Mouse (Mus musculus) cerebellum, postnatal 36 days (tissue): Measurements from ENCODE around the gene Snd1.

Experiments used
- DNase-seq, 2 experiments: peaks; one replicate each; pipeline ENCODE4 v3.0.0; 2021 to 2022; ENCODE audit warnings: mixed read lengths in 2 of 2

The Snd1 gene

GRCm38 (mm10) chr6:28599120-28599519 is 124.2 kb downstream of the Snd1 start:
- no peak for DNase-seq

DNA sequence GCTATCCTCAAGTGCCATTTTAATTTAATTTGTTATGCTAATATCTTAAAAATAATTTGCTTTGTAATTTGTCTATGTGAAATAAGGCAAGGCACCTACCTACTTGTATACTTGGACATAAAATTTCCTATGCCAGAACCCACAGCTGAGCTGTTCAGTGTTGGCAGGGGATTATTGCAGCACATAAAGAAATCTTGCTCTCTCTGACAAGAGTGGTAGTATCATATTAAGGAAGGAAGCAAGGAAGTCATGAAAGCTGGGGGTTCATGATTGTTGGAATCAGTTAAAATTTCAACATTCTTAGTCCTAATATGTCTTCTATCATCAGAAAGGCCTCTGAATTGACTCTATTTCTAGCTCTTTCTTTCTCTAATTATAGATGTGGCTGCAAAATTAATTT is 125.5 kb downstream of the Snd1 start:
- no peak for DNase-seq

DNA sequence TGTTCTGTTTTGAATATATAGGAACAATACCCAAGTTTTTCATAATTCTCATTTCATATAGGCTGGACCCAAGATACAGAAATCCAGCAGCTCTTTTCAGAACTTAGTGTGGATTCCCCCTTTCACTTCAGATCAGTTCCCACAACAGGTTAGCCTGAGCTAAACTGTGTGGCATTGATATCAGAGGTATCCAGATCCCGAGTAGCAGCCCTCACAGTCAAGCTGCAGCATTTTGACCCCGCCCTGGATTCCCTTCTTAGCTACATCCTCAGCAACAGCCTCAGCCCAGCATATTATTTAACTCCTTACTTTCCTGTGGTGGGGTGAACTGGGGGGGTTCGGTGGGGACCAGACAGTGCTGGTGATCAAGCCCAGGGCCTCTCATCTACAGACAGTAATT is 128.5 kb downstream of the Snd1 start:
- no peak for DNase-seq

GRCm38 (mm10) chr6:28603823-28604222 is 128.9 kb downstream of the Snd1 start:
- DNase-seq, result no peak

GRCm38 (mm10) chr6:28609291-28609690 is 134.4 kb downstream of the Snd1 start:
- DNase-seq, result no peak

DNA sequence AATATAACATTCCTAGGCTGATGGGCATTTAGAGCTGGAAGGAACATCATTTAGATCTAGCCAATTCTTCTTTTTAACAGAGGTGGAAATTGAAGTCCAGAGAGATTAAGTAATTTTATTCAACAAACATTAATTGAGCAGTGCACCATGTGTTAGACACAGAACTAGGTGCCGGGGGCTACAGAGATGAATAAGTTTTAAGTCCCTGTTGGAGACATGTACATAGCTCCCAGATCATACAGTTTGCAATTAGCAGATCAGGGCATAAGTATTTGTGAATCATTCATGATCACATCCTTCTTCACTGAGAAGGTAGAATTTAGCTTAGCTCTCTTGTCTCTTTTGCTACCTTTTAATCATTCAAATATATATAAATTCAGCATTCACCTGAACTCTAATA is 135.2 kb downstream of the Snd1 start:
- DNase-seq, result no peak

GRCm38 (mm10) chr6:28613441-28613840 is 138.5 kb downstream of the Snd1 start:
- no peak for DNase-seq

GRCm38 (mm10) chr6:28614856-28615255 is 139.9 kb downstream of the Snd1 start:
- DNase-seq, result no peak

DNA sequence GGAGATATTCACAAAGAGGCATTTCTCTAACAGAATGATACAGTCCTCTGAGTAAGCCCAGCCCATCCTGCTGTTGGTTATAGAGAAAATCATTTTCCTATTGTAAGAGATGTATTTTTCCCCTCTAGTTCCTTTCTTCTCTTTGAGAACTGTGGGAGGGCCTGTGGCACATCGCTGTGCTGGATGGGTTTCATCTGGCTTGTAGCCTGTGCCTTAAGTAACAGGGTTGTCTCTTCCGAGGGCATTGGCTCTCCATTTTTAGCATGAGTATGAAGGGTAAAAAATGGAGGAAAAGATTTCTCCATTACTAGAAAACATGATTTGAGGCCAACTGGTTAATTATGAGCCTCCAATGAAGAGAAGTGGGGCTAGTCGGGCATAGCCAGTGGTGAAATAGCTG is 140.5 kb downstream of the Snd1 start:
- no peak for DNase-seq

GRCm38 (mm10) chr6:28615966-28616365 is 141.0 kb downstream of the Snd1 start:
- no peak for DNase-seq

- no peak for DNase-seq
Observed at GRCm38 (mm10) chr6:28618299-28618698, 143.4 kb downstream of the Snd1 start.

DNA sequence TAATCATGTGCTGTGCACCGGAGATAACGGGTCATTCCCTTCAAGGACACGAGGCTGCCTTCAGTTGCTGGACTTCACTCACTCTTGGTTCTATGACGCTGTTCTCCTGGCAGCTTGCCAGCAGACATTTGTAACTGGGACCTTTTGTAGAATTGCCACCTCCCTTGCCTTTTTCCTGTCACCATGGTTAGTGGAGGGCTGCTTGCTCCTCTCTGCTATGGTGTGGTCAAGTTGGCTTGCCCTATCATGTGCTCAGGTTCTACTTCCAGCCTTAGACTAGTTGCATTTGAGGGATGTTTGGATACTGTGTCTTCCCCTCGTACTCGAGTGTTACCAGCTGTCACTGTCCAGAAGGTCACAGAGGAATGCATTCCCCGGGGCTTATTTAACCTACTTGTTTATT is 143.8 kb downstream of the Snd1 start:
- peak; percentile 42 to 59 for DNase-seq

- DNase-seq, result no peak
Observed at GRCm38 (mm10) chr6:28621431-28621830, 146.5 kb downstream of the Snd1 start.

DNA sequence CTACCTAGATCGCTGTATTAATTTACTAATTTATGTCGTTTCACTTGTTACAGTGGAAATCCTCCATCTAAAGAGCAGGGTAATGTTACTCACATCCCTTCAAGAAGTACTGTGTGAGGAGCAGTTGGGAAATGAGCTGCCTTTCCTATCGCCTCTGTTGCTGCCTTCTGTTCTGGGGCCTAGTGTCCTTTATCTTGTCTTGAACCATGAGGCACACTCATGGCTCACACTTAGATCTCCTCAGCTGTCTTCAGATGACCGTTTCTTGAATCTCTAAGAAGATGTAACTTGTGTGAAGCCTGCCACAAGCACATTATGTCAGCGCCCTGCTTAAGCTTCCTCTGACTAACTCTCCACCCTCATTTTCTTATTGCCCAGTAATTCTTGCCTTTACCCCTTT is 147.0 kb downstream of the Snd1 start:
- DNase-seq, result no peak

GRCm38 (mm10) chr6:28622522-28622921 is 147.6 kb downstream of the Snd1 start:
- no peak for DNase-seq

- no peak for DNase-seq
Observed at GRCm38 (mm10) chr6:28622963-28623362, 148.0 kb downstream of the Snd1 start.

GRCm38 (mm10) chr6:28628408-28628807 is 153.5 kb downstream of the Snd1 start:
- DNase-seq, result no peak

- DNase-seq, result no peak
Observed at GRCm38 (mm10) chr6:28629866-28630265, 154.9 kb downstream of the Snd1 start.

DNA sequence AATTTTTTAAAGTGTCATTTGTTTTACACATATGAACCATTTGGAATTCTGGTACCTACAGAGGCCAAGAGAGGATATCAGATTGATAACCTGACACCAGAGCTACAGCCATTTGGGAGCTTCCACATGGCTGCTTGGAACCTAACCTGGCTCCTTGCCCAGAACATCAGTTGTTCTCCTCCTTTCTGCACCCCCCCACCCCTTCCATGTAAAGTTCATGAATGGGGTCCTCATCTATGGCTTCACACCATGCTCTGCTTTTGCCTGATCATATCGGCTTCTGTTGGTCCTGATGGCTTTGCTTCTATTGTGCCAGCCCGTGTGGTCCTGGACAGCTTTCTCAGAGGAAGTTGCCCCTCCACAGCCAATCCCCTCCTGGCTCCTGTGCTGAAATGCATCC is 156.0 kb downstream of the Snd1 start:
- DNase-seq, result no peak

- DNase-seq, result no peak
Observed at GRCm38 (mm10) chr6:28633120-28633519, 158.2 kb downstream of the Snd1 start.

DNA sequence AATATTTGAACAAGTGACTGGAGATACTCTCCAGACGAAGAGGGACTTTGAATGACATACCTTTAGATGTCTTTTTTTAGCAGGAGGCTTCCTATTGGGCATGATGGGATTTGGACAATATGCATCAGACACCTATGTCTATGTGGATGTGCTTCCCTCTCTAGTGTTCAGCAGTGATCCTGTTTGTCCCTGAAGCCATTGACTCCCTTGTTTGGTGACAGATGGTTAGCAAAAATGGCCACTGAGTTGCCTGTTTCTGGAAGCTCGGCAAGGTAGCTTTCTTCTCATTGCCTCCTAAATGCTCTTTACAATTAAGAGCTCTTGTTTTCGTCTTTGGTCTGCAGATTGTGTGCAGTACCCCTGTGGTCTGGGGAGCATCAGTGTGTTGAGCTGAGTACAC is 158.7 kb downstream of the Snd1 start:
- DNase-seq, result peak in 1 of 2 experiments; percentile 44

DNA sequence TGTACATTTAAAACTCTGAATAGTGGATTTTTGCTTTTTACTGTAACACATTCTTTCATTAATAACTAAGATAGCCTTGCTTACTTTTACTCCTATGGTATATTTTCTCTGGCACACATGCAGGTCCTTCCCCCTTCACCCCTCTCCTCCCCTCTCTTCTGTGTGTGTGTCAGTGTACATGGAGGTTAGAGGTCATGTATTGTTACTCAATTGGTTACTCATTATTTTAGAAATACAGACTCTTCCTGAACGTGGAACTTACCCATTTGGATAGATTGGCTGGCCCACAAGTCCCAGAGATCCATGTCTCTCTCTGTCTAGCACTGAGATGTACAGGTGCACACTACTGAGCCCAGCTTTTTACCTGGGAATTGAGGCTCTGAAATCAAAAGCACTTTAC is 160.2 kb downstream of the Snd1 start:
- no peak for DNase-seq

GRCm38 (mm10) chr6:28635531-28636348 is 160.8 kb downstream of the Snd1 start:
- DNase-seq, result no peak

DNA sequence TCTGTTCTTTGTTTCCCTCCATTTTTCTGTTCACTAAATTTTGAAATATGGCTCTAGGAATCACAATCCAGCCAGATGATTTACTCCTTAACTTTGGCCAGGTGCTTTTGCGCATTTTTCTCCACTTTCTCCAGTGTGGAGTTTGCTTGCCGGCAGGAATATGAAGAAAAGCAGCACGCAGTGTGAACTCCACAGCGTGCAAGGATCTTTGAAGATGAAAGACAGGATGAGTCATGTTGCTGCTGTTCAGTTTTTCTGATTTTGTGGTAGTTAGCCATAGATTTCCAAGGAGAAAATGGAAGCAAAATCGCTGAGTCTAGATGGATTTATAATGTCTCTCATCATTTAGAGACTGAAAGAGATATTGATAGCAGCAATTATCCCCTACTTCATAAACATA is 165.1 kb downstream of the Snd1 start:
- DNase-seq, result no peak

GRCm38 (mm10) chr6:28642909-28643308 is 168.0 kb downstream of the Snd1 start:
- no peak for DNase-seq
